Mouse (Mus musculus) olfactory bulb, adult 2 months (tissue): ENCODE data around the gene Med24.

Source experiments
- CTCF ChIP-seq: fragments of 200-500 bp; IDR thresholded peaks from 2 replicates; pipeline ENCODE4 v1.5.1; 2012; ENCODE audit warnings: low read depth, mild to moderate bottlenecking, low read length, moderate library complexity; ENCODE audit not compliant: insufficient read depth
- POLR2A ChIP-seq: fragments of 200-500 bp; IDR thresholded peaks from 2 replicates; pipeline ENCODE4 v1.6.1; 2012; ENCODE audit warnings: mild to moderate bottlenecking, low read depth, low read length, moderate library complexity; ENCODE audit not compliant: insufficient read depth

DNA sequence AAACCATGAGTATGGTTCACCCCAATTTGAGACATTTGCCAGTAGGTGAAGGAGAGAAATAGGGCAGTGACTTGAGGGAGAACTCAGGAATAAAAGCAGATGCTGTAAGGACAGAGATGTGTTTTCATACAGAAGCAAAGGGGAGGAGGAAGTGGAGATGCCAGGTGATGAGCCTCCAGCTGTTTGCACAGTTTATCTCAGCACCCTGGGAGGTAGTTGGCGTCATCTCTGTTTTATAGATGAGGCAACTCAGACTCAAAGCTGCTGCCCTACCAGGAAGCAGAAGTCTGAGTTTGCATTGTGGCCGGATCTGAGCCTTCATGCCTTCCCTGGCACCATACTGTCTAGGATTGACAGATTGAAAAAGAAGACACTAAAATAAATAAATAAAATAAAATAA lies 60.3 kb downstream of the Med24 start:
- no peak for TF ChIP-seq CTCF
- no peak for TF ChIP-seq POLR2A
